Mouse (Mus musculus) liver (tissue): ENCODE data around the gene Vasn.

Experiments
- DNase-seq: peaks from one replicate; pipeline ENCODE4 v3.0.0-alpha.2; 2020; ENCODE audit warnings: mixed read lengths

Vasn gene

DNA sequence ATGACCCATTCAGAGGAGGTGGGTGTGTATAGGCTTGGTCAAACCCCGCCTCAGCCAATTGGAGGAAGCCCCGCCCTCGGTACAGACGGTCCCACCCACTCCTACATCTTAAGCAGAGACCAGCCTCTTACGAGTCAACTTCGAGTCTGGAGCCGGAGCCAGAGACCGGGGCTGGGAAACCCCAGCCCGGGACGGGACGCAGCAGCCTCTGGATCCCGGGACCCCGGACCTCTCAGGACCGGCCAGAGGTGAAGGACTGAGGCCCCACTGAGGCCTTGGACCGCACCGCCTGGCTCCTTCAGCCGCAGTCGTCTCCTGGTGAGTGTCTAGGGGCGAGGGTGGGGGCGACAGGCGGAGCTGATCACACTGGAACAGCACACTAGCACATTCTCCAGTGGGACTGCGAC, at the start of gene Vasn, which contains the start of gene Dnaja3:
Vasn (plus strand) TSS at position 111 of the 407 bp plus-strand sequence.
Dnaja3 (plus strand) TSS at position 159 of the 407 bp plus-strand sequence.
- DNase-seq = peak; percentile 91

DNA sequence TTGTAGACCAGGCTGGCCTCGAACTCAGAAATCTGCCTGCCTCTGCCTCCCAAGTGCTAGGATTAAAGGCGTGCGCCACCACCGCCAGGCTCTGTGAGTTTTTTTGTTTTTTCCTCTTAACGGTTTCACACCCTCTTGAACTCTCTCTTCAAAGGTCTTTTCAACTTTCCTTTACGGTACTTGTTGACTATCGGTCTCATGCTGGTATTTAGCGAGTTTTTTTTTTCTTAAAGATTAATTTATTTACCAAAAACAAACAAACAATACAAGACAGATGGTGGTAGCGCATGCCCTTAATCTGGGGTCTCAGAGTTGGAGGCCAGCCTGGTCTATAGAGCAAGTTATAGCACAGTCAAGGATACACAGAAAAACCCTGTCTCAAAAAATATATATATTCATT, 49.5 kb upstream of the Vasn start:
- DNase-seq = no peak

DNA sequence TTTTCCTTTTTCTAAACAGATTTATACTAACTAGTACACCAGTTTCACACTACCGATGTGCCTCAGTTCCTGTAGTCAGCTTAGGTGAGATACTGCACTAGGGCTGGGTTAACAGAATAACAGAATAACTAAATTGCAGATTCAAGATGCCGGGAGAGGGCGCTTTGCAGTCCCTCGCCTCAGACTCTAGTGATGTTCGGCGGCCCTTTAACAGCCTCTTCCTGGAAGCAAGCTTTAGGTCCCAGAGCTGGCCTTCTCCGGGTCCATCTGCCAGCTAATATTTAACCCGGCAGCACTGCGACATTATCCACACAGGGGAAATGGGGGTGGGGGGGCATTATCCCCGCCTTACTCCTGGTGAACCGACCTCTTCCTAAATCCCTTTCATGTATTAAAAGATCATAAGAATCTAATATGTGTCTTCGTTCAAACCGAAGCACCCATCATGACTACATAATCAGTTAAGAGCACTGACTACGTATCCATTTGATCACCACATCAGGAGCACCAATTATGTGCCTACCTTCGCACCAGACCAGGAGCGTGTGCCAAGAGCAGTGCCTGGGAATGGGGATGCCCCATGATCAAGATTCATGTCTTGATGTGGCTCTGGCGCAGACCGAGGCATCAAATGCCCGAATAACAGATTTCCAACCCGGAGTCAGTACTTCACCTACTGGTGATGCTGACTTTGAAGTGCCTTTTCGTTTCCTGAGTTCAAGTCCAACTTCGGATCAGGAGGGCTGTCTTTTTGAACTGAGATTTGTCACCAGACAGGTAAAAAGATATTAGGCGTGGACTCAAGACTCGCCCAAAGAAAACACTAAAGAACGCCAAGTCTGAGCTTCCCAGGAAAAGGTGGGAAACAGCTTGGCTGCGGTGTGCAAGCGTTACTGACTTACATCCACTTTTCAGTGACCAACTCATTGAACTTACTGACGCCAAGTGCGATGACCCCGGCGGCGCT, 46.5 kb upstream of the Vasn start:
- DNase-seq = peak; percentile 63

DNA sequence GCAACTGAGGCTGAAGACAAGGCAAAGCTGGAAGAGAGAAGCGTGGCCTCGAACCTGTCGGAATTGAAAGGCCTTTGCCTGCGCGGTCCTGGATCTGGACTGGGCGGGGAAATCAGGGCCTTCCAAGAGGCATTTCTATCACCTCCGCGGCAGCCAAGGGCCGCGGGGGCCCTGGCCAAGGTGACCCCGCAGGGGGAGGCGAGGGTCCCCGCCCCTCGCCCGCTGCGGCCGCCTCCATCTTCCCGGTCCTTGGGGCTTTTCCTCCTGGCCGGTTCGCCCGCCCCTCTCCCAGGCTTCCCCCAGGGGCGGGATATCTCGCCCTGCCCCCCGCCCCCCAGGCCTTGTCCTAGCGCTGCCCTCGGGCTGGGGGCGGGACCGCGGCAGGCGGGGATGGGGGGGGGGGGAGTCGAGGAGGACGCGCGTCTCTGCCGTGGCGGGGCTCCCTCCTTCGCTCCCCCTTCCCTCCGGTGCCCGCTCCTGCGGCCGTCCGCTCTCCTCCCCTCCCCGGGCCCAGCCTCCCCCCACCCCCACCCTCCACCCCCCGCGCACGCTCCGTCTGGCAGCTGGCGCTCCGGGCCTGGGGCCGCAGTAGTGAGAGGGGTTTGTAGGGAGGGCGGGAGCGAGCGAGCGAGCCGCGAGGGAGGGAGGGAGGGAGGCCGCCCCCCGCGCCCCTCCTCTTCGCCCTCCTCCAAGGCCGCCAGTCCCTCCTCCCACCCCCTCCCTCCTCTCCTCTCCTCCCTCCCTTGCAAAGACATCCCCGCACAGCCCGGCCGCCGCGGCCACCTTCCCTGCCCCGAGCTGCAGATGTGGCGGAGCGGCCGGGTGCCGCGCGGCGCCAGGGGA, 45.5 kb upstream of the Vasn start, which contains the start of gene Glis2:
Glis2 (plus strand) TSS at position 743 of the 843 bp plus-strand sequence.
- DNase-seq = peak; percentile 79

DNA sequence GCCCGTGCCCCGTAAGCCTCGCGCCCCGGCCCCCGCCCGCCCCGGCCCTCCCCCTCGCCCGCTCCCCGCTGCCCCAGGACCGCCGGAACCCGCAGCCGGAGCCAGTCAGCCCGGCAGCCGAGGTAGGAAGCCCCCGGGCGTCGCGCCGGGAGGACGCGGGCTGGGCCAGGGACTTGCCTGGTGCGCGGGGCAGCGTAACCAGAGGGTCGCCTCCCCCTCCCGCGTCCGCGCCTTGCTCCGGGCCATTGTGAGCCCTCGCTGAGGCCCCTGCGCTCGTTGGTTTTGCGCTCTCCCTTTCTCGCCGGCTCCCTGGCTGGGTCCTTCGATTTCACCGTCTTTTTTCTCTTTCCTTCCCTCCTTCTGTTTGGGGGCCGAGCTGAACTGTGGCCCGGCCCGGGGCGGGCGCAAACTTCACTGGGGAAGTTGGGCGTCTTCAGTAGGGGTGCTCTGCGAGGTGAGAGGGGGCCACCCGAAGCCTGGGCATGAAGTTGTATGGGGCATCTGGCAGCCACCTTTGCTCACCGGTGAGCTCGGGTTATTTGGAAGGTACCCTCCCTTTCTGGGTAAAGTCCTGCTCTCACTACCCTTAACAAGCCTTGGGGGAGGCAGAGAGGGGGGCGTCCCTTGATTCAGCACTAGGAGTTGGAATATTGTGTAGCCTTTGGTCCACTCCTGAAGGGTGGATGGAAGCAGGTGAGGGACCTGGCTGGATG, 44.8 kb upstream of the Vasn start:
- DNase-seq = no peak

DNA sequence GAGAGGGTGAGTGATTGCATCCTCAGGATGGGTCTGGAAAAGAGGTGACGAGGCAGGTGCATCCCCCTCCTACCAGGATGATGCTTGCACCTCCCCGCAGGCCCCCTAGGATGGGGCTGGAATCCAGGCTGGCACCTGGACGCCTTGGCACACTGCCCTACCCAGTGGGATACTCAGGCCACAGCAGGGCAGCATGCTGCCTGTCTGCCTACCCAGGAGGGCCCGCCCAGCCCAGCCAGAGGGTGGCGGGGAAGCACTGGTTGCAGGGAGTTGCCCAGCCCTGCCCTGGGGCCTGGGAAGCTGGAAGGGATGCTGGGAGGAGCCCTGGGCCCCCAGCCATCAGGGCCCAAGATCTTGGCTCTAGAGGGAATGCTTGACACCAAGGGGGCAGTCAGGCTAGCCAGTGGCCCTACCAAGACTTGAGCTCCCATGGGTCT, 44.2 kb upstream of the Vasn start:
- no peak for DNase-seq

DNA sequence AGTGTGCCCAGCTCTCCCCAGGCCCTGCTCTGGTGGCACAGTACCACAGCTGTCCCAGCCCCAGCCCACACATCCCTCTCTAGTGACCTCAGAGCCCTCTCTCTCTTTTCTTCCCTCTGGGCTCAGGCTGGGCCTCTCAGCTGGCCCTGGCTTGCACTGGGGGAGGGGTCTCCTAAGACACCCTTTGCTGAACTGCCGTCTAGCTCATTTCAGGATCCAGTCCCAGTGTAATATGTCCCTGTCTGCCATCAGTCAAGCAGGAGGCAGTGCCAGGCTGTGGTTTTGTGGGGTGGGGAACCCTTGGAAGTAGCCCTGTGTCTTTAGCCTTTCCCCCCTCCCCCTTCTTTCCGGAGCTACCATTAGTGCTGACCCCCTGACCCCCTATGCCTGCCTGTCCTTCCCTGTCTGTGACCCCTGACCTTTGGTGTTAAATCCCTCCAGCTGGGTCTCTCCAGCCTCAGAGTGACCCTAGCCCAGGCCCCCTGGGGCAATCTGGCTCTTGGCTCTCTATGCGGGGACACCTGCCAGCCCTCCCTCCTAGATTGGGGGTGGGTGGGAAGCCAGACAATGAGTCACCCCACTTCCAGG, 43.5 kb upstream of the Vasn start:
- DNase-seq = no peak

DNA sequence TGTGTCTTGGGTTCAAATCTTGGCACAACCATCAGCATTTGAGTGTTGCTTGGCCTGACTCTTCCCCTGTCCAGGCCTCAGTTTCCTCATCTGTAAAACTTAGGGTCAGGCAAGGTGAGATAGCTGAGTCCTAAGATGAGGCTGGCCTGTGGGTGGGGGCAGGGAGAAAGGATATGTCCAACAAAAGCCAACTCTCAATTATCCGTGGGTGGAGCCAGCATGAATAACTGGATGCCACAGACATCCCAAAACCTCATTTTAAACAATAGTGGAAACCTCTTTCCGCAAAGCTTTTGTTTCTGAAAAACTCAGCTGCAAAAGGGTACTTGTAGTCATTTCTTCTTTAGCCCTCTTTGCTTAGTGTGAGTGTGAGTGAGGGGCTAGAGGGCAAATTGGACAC, 42.9 kb upstream of the Vasn start:
- DNase-seq = no peak

DNA sequence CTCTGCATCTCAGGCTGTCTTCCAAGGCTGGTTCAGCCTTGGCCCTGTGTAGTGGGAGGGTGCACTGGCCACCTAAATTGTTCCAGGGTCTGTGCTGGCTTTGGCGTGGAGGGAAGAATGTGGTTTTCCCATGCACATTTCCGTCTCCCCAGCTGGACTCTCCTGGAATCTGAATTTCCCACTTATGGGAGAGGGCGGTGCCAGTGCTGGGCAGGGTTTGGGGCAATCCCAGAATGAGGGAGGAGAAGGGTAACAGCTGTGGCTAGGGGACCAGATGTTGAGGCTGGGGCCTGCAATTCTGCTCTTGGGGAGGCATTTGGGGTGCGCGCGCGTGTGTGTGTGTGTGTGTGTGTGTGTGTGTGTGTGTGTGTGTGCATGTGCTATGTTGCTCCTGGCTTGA, 42.4 kb upstream of the Vasn start:
- no peak for DNase-seq

DNA sequence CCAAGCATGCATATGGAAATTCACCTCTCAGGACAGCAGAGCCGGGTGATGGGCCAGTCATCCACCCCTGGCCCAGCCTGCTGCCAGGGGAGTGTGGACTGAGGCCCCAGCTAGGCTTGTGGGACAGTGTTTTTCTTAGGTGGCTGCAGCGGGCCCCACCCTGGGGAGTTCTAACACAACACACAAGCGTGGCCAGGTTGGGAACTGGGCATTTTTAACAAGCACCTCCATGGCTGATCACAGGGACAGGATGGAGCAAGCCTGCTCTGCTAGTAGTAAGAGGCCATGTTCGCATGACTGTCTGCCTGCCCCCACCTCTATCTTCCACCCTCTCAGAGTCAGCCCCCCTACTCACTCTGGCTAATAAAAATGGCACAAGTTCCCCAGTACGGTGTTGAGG, 41.7 kb upstream of the Vasn start:
- no peak for DNase-seq

DNA sequence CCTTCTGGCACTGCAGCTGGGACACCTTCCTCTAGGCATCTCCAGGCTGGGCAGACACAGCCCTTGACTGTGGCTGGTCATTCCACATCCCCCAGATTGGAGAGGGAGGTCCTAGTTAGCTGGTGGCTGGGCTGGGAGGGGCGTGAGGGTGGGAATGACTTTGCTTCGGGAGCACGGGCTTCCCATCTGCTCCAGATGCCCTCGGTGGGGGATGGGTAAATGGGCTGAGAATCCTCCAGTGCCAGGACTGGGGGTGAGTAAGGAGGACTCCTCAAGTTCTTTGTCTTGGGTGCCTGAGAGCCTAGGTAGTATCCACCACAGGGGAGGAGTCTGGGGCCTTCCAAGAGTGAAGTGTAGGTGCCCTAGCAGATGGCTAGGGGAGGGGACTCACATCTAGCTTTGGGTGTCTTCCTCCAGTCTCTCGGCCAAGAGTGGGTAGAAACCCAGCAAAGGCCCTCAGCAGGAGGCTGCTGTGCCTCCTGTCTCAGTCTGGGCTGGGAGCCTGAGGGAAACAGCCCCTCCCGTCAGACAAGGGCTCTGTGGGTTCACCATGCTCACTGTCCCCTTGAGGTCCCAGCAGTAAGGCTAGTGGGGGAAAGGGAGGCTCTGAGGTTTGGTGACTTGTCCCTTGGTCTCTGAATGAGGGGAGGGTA, 40.7 kb upstream of the Vasn start:
- no peak for DNase-seq

DNA sequence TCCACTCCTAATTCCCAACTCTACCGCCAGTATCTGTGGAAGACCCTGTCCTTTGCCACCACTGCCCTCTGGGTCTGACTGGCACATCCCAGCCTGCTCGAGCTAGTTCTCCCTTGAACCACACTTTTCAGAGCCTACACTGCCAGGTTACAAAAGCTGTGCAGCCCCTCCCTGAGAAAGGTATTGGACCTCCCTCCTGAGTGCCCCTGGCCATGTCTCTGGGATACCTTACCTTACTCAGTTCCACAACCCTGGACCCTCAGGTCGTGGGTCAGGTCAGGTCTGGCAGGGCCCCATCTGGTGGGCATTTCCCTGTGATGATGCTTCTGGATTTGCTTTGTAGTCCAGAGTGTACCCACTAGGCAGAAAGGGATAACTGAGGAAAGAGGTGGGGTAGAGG, 40.1 kb upstream of the Vasn start:
- DNase-seq = no peak

DNA sequence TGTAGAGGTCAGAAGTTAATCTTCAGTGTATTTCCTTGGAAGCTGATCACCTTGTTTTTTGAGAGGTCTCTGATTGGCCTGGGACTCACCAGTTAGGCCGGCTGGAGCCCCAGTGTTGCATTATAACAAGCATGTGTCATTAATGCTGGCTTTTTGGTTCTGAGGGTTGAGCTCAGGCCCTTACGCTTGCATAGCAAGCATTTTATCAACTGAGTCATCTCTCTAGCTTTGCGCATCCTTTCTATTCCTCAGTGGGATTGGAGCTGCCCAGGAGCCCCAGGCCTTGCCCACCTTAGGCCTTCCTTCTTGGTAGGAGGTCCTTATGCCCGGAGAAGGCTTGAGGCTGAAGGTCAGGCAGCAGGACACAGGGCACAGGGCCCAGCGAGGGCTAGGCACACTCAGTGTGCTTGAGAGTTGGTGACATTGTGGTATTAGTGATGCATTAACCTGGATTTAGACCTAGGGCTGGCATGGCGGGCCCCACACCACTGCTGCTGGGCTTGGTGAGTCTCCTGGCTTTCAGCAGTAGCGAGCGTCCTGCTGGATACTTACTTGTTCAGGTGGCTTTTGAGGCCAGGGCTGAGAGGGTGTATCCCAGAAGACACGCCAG, 38.9 kb upstream of the Vasn start:
- no peak for DNase-seq

DNA sequence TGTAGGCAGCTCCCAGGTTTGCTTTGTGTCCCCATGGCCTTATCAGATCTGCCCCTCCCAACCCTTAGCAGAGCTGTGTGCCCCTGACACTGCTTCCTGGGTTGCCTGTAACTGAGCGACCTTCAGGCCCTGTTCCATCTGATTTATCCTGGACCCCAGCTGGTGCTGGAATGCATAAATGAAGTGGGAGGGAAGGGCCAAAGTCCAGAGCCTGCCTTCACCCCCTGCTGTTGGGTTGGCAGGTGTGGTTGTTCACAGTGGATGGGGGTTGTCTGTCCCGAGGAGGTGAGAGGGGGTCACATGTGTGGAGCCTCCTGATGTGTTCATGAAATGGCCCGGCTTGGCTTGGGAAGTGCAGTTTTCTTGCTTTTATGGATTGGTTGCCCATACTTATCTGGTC, 37.6 kb upstream of the Vasn start:
- no peak for DNase-seq

DNA sequence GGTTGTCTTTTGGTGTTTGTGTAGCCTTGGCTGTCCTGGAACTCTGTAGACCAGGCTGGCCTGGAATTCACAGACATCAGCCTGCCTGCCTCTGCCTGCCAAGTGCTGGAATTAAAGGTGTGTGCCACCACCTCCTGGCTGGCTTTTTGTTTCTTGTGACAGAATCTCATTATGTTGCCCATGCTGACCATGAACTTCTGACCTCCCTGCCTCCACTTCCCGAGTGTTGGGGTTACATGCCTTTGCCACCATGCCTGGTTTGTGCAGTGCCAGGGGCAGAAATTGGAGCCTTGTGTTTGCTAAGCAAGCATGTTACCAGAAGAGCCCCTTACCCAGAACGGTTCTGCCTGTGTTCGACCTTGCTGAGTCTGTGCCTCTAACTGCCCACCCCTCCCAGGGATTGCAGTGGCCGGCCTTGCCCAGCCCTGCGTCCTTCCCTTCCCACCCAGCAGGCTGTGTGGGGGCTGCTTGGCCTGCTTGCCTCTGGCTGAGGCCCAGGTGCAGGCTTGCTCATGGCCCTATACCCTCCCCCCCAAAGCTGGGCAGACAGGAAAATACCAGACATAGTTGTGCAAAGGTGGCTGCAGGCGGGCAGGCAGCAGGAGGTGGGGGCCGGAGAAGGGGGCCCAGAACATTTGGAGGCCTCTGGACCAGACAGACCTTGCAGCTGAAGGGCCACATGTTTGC, 36.8 kb upstream of the Vasn start:
- DNase-seq = no peak

DNA sequence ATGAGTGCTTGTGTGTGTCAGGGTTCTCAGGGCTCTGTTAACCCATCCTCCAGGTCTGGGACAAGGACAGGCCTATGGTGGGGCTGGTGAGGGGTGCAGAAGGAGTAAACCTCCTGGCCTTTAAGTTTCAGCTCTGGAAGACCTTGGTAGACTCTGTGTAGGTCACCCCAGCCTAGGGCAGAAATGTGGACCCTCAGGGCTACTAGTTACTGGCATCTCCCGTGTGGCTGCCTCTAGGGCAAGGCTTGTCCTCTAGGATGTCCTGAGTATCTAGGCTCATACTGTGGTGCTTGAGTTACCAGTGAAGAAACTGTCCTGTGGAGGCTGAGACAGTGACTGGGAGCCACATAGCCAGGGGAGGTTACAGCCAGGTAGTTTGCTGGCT, 36.3 kb upstream of the Vasn start:
- no peak for DNase-seq

DNA sequence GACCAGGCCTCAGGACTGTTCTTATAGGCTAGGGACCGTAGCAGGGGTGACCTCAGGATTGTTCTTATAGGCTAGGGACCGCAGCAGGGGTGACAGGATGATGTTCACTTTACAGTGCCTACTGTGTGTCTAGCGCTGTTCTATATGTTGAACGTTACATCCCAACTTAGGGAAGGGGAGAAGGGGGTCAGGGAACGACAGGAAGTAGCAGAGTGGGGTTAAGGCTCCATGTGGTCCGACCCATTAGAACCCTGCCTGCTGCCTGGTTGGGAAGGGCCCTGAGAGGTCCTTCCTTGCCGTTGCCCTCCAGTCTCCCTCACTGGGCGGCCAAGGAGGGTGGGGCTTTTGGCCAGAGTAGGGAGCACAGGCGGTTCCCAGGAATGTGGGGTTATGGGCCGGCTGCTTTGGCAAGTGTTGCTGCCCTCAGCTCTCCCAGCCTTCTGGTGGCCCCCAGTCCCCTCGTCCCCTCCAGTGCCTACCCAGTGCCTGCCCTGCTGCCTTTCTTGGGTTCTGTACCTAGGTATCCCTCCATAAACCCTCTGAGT, 35.4 kb upstream of the Vasn start:
- no peak for DNase-seq

DNA sequence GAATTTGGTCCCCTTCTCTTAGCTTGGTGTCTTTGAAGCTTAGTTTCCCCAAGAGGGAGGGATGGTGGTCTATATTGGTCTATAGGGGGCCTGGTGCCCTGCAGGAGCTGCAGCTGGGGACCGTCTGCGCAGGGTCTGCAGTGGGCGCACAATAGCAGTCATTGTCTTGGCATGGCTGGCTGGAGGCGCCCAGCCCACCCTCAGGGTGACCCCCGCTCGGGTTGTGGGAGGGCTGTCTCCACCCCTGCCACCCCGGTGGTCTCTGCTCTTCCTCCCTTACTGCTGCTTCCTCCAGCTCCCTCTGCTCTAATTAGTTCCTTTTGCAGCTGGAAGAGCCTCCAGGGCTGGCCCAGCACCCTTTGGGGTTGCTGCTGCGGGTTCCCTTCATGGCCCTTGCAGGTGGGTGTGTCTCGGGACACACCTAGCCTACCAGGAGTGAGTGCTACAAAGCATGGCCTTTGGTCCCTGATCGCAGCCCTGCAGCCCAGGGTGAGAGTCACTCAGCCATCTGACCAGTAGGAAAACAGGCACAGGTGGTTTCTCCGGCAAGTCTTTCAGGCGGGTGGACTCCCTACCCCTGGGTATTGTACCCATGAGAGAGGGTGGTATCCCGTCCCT, 34.1 kb upstream of the Vasn start:
- no peak for DNase-seq

DNA sequence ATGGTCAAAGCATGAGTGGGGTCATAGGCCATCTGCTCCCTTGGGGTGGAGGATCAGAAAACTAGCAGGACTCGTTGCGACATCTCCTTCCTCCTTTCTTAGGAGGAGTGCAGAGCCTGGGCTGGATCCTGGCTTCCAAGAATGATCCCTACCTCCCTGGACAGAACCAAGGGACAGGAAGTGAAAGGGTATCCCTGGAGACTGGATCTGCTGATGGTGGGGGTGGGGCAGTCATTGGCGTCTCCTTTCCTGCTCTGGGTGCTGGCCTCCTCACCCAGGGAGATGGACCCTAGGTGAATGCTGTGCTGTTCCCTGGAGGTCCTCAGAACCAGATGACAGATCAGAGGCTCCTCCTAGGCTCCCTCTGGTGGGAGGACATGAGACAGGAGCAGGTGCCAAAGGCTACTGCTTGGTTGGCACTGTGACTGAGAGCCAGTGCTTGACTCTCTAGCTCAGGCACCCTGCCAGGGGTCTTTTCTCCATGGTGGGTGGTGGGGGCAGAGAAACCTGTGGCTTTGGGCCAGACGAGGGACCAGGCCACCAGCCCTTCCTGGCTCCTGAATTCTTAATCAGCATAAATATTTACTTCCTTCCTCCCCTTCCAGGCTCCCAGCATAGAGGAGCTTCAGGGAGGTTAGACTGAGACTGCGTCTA, 33.2 kb upstream of the Vasn start:
- peak; percentile 52 for DNase-seq
